Mouse (Mus musculus): ENCODE results near the gene Eif2b2.

DNA sequence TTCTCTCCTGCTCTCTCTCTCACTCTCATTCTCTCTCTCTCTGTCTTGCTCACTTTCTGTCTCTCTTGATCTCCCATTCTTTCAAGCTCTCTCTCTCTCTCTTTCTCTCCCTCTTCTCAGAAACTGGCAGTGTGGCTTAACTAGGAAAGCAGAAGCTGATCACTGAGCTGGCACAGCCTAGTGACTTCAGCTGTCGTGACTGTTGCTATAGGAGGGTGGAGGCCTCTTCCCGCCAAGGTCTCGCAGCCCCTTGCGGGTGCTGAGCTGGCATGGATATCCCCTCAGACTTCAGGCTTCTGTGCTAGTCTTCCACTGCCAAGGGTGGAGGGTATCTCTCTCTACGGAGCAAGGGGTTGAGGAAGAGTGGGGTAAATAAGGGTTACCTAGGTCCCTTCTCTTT, 36.4 kb upstream of the Eif2b2 start:
- TF ChIP-seq POLR2A (IDR thresholded peaks at IDR 0.05; ENCODE audit: low read depth, low read length) (no peak), CTCF (IDR thresholded peaks at IDR 0.05; ENCODE audit: extremely low read depth, insufficient read length, insufficient replicate concordance, low read depth, low read length) (no peak)
